Mouse (Mus musculus) left cerebral cortex, adult 8-10 months (tissue): ENCODE data around the gene Tcf12. TPM values are rescaled to one million over a fixed set of nuclear protein-coding genes. Genes with fewer than 3 reads are reported as not detected.

ENCODE experiments used
- DNase-seq, 2 experiments: peaks; one replicate each; pipeline ENCODE4 v3.0.0; 2022; ENCODE audit warnings: low spot score in 2 of 2
- total RNA-seq, 4 experiments: library from RNA; stranded (reverse); gene quantifications; 2 replicates each; pipeline ENCODE4 v1.2.4; 2022

Gene Tcf12
- total RNA-seq, 4 experiments from 2014 or later, result 44.5 to 53.5 (median 47.2) TPM

DNA sequence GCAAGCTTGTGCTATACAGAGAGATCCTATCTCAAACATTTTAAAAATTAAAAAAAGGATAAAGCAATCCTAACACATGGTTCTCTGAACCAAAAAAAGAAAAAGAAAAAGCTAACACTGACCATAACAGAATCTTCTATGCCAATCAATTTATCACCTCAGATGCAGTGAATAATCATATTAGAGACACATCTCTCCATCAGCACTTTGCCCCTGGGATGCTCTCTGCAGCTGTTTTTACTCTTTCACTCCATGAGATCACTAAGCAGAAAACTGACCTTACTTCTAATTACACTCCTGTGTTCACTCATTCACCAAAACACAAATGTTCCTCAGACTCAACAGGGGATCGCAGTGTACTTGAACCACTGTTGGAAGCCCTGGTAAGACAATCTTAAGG is 128.8 kb downstream of the Tcf12 start:
- no peak for DNase-seq

DNA sequence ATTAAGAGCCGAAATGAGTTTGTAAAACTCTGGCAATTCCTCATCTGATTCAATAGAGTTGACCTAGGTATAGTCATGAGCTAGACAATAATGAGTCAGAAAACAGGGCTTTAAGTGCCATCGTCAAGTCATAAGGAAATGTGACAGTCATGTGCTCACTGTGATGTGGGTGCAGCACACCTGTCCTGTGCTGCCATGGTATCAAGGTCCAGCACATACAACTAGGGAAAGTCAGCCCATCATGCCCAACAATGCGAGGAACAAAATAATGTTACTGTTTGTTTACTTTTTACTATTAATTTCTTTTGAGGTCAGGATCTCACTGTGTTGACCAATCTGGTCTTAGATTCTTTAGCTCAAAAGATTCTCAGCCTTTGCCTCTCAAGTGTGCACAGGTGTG is 130.6 kb downstream of the Tcf12 start:
- DNase-seq, result no peak

DNA sequence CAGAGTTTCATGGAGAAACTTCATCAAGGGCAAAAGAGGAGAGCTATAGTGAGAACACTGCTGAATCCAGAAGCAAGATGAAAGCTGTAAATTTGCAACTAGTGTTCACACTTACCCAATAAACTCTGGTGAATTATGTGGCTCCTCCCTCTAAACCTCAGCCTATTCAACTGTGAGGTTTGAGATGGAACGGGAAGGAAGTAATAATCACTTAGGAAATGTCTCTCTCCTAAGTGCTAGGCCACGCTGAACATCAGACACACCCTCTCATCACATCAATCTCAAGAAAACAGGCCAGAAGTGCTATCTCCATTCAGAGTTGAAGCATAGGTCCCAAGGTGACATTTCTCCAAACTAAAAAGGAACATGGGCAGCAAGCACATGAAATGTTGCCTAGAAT is 131.1 kb downstream of the Tcf12 start:
- DNase-seq, result no peak

DNA sequence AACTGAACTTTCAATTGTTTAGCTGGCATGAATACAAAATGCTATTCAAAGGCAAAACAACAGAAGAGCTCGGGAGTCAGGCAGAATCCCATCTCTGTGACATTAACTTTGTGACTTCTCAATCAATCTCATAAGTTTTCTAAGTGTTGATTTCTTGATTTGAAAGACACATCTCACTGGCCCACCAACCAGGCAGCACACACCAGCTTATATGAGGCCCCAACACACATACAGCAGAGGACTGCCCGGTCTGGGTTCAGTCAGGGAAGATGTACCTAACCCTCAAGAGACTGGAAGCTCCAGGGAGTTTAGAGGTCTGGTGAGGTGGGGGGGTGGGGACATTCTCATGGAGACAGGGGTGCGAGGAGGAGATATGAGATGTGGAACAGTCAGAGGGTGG is 132.8 kb downstream of the Tcf12 start:
- DNase-seq, result no peak

DNA sequence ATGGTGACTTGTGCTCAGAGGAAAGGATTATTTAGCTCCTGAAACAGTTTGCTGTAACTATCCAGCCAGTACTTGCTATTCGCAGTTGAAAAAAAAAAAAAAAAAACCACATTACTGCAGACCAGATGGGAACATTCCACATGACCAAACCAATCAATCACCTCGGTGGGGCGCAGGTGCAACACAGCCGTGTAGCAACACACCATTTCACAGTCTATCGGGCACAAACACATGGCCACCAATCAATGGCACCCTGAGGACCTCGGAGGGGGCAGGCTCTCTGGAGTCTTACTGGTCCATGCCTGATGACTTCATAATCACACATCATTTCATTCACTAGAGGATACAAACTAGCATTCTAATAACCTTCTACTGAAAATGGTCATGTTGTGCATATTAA is 135.6 kb downstream of the Tcf12 start:
- DNase-seq, result no peak

DNA sequence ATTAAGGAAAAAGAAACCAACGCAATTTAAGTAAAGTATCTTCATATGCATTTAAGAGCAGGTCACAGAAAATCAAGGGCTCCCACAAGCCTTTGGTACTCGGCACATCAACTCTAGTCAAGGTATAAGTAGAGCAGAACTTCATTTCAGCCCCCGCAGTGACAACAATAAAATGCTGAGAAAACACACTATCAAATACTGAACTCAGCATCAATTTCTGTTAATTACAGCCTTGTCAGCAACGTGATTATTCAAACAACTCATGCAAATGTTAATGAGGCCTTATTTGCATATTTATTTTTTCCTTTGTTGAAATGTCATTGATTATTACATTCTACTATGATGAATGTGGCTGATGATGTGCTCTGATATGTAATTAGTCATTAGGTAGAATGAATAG is 136.5 kb downstream of the Tcf12 start:
- no peak for DNase-seq

GRCm38 (mm10) chr9:71974541-71974959 is 137.1 kb downstream of the Tcf12 start:
- no peak for DNase-seq

- DNase-seq, result no peak
Measured at GRCm38 (mm10) chr9:71964039-71964438, 147.6 kb downstream of the Tcf12 start.

DNA sequence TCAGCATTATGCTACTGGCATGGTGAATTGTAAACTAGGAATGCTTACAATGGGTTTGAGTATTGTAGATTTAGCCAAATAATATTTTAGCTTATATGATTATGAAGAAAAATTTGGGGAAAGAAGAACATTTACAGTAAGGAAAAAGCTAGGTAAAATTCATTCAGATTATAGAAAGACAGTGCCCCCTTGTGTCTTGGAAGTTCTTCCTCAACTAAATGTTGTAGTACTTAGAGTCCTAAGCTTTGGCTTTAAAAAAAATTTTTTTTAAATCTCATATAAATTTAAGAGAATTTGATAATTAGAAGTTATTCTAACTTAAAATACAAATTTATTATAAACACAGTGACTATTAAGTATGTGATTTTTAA is 151.7 kb downstream of the Tcf12 start:
- no peak for DNase-seq

DNA sequence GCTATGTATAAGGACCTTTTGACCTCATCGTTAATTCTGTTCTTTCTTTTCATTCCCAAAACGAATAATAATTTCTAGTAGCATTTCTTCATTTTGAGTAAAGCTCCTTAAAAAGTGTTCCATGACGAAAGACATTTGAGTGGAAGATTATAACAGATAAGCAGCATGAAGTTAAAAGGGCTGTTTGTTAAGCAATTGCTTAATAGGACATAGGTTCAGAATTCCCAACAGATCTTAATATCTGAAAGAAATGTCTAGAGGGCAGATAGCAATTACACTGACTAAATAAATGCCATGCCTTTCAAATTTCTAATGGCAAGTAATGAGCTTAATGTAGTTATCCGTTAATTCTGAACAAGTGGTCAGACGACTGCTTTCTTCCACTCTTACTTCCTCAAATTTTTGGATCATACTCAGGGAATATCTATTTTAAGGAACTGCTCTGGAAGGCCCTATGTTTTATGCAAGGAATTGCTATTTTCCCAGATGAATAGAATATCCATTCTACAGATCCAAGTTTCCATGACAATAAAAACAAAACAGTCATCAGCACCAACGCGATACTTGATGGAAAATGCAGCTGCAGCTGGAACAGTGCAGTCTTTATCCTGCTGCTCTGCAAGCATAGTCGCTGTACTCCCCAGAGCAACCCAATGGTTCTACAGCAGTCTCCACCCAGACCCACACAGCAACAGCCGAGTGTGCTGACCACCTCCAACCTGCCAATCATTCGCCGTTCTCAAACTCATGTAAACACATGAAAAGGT is 152.2 kb downstream of the Tcf12 start:
- peak; percentile 14 to 39 for DNase-seq

GRCm38 (mm10) chr9:71953217-71953616 is 158.5 kb downstream of the Tcf12 start:
- no peak for DNase-seq

- no peak for DNase-seq
Measured at GRCm38 (mm10) chr9:71952621-71953076, 159.0 kb downstream of the Tcf12 start.

DNA sequence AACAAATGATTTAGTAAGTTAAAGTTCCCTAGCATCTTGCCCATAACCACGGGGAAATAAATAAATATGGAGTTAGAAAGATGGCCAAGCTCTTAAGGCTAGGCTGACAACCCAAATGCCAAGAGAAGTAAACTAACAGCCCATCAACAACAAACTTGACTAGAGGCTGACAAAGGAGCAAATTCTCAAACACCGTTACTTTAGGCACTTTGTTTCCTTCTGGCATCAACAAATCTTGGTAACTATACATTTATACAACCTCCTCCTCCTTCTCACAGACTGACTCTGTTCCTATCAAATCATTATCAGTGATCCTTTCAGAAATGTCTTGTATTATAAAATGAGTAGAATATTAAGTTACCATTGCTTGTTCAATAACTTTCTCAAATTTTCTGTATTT is 159.7 kb downstream of the Tcf12 start:
- DNase-seq, result no peak

GRCm38 (mm10) chr9:71951341-71951740 is 160.3 kb downstream of the Tcf12 start:
- DNase-seq, result no peak

DNA sequence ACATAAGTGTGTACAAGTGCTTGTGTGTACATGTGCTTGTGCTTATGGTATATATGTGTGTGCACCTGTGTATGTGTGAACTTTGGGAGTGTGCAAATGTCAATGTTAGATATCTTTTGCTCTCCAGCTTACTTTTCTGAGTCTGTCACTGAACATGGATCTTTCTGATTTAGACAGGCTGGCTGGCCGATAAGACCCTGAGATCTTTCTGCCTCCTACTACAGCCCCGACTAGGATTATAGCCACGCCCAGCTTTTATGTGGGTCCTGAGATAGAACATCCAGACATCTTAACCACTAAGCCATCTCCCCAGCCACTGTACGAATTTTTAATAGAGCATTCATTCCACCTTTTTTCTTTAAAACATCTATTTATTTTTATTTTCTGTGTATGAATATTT is 166.9 kb downstream of the Tcf12 start:
- no peak for DNase-seq

DNA sequence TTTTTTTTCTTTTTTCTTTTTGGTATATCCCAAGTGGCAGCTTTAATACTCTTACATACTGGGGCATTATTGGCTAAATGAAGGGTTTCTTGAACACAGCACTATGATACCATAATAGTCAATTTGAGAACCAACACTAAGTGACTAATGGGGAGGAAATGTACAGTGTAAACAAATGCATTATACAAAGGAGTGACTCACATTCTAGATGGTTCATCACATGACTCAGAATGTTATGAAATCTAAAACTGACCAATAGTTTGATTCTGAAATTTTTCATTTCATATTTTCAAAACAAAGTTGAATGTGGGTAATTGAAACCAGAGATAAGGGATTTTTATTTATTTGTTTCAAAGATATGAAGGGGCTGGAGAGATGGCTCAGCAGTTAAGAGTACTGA is 169.2 kb downstream of the Tcf12 start:
- no peak for DNase-seq

GRCm38 (mm10) chr9:71940016-71940415 is 171.7 kb downstream of the Tcf12 start:
- DNase-seq, result no peak

DNA sequence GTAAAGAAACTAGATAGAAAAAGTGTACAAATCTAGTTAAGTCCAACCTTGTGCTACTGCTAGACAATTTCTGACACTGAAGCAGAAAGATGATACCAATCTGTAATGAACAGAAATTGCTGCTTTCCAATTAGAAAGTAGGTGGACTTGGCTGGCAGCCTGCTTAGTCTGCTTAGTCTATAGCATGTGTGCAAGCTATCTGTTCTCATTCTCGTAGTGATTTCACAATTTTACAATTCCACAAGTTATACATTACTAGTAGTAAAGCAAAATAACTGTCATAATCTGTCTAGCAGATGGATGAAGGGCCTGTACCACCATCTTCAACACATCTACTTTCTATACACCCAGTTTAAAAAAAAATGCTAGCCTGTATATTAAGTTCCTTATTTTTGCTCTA is 175.5 kb downstream of the Tcf12 start:
- no peak for DNase-seq

GRCm38 (mm10) chr9:71934833-71935232 is 176.8 kb downstream of the Tcf12 start:
- DNase-seq, result no peak

DNA sequence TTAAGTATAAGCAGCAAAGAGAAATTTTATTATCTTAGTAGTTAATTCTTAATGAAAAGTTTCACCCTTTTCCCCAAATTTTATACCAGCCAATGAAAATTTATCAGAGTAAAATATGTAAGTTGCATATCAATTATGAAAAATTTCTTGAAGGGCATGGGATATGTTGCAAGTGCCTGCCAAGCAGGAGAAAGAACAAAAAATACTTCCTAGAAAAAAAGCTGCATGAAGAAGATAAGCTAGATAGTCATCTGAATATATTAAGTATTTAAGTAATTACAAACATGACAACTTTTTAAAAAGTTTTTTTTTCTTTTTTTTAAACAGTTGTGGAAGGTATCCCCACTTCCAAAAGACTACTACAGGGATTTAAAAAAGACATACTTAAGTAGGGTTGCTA is 179.7 kb downstream of the Tcf12 start:
- DNase-seq, result no peak

DNA sequence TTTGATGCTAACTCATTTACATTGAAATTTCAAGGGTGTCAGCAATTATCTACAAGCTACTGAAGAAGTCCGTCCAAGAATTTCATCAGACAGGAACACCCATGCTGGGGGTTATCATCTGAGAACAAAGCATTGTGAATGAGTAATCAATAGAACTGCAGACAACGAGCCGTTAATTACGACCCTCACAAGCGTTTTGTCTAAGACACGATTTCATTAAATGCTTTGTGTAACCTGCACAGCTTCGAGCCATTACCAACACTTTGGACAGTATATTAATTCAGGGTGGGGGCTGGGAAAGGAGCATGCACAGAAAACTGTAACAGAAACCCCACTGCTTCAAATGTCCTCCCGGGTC is 180.3 kb downstream of the Tcf12 start:
- DNase-seq, result no peak

DNA sequence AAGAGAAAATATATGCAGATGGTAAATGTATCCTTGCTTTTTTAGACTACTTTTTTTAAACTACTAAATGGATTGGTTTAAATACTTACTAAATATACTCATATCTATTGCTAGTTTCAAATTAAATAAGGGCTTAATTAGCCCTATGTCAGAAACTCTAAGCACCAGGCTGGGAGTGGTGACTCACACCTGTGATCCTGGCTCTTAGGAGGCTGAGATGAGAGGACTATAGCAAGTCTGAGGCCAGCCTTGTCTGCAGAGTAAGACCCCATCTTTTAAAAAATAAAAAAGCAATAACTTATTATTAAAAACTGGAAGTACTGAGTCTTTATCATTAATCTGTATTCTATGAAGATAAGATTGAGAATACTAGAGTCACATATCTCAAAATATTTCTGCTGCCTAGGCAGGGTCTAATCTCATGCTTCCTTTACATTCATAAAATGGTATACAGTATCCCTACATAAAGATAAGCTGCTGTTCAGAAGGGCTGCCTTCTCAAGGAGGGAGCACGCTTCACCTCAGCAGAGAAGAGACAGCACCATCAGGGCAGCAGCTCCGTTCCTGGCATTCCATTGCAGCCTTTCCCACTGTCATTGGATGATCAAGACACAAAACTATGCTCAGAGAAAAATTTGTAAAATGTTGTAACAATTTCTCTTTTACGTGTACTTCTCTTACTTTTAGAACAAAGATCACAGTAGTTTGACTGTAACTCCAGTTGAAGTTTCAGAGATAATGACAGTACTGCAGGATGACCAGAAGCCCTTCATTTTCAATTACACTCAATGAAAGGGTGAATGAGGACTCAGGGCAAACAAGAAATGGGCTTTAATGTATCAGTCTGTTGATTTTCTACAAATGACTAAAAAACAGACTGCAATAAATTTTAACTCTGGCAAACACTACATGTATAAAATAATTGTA is 181.0 kb downstream of the Tcf12 start:
- no peak for DNase-seq

GRCm38 (mm10) chr9:71916662-71916953 is 195.1 kb downstream of the Tcf12 start:
- no peak for DNase-seq
